Mouse (Mus musculus) CH12.LX (cell line): ENCODE results near the gene Pcyt2.

Experiments used
- MAFK ChIP-seq: IDR thresholded peaks from 2 replicates; pipeline ENCODE4 v1.6.1; 2011; ENCODE audit warnings: low read length, improper control_type of control experiment; ENCODE audit not compliant: insufficient replicate concordance
- MAX ChIP-seq: IDR thresholded peaks from 2 replicates; pipeline ENCODE4 v1.6.1; 2011; ENCODE audit warnings: low read length, improper control_type of control experiment
- NRF1 ChIP-seq: IDR thresholded peaks from 2 replicates; pipeline ENCODE4 v1.6.1; 2014; ENCODE audit warnings: low read depth, mild to moderate bottlenecking, inconsistent platforms, low read length, improper control_type of control experiment, moderate library complexity
- POLR2A ChIP-seq: IDR thresholded peaks from 2 replicates; pipeline ENCODE4 v1.6.1; 2011; ENCODE audit warnings: low read depth, mild to moderate bottlenecking, improper control_type of control experiment, low read length

- TF ChIP-seq NRF1 = no peak
- no peak for TF ChIP-seq MAX
- TF ChIP-seq POLR2A = no peak; the same call in 1 of the 2 replicates
- no peak for TF ChIP-seq MAFK
Observed at GRCm38 (mm10) chr11:120574278-120574600, 43.5 kb downstream of the Pcyt2 start.
